Mouse (Mus musculus) limb, embryonic 13.5 days (tissue): ENCODE measurements around the gene Vipas39. TPM values are rescaled to one million over a fixed set of nuclear protein-coding genes. Genes with fewer than 3 reads are reported as not detected.
A peak's percentile ranks its signal among the peaks of the same experiment; 100 is the strongest.
"Not testable (repeated sequence)": the region's sequence is repeated elsewhere in the genome, so short reads cannot be mapped to it uniquely, and the experiment has no call there.

ENCODE experiments used
- ATAC-seq: fragments of 200-750 bp; cut with Nextera tagmentation; 2 replicates; pipeline ENCODE4 v1.8.0; 2017; ENCODE audit warnings: low read depth, moderate number of reproducible peaks, moderate TSS enrichment; ENCODE audit not compliant: low FRiP score
- H3K27ac ChIP-seq: fragments of 300-500 bp; sonication (generic); 2 replicates; pipeline ENCODE4 v1.5.1; 2015; ENCODE audit warnings: inconsistent platforms, mild to moderate bottlenecking, moderate library complexity
- H3K27me3 ChIP-seq: fragments of 300-500 bp; sonication (generic); 2 replicates; pipeline ENCODE4 v1.6.1; 2015; ENCODE audit warnings: mild to moderate bottlenecking, inconsistent platforms
- H3K36me3 ChIP-seq: fragments of 300-500 bp; sonication (generic); 2 replicates; pipeline ENCODE4 v1.6.1; 2015; ENCODE audit warnings: inconsistent platforms, mild to moderate bottlenecking, moderate library complexity
- H3K4me1 ChIP-seq: fragments of 300-500 bp; sonication (generic); 2 replicates; pipeline ENCODE4 v1.6.1; 2015; ENCODE audit warnings: inconsistent platforms
- H3K4me2 ChIP-seq: fragments of 300-500 bp; sonication (generic); replicated peaks from 2 replicates; pipeline ENCODE4 v1.6.1; 2015; ENCODE audit warnings: inconsistent platforms, mild to moderate bottlenecking, moderate library complexity
- H3K4me3 ChIP-seq: fragments of 300-500 bp; sonication (generic); 2 replicates; pipeline ENCODE4 v1.5.1; 2015; ENCODE audit warnings: moderate library complexity, mild to moderate bottlenecking, inconsistent platforms
- H3K9ac ChIP-seq: fragments of 300-500 bp; sonication (generic); 2 replicates; pipeline ENCODE4 v1.6.1; 2015; ENCODE audit warnings: mild to moderate bottlenecking, inconsistent platforms
- H3K9me3 ChIP-seq: fragments of 300-500 bp; sonication (generic); 2 replicates; pipeline ENCODE4 v1.6.1; 2016; ENCODE audit warnings: inconsistent platforms
- WGBS: fragments of 180-500 bp; shearing (Covaris S2); methylation state at CpG from one replicate; pipeline ENCODE4 v1.1.7; 2015; 5-methylcytosine and 5-hydroxymethylcytosine counted together
- polyA plus RNA-seq: library from polyadenylated mRNA; unstranded; fragments of >200 nt; fragmentation: Nextera tagmentation; extraction: Ambion mirVana; gene quantifications from 2 replicates; pipeline ENCODE4 v1.2.1, GENCODE M21; 2015

Vipas39 gene
- polyA plus RNA-seq, 1 experiment from 2014 or later, result 51.9 TPM

DNA sequence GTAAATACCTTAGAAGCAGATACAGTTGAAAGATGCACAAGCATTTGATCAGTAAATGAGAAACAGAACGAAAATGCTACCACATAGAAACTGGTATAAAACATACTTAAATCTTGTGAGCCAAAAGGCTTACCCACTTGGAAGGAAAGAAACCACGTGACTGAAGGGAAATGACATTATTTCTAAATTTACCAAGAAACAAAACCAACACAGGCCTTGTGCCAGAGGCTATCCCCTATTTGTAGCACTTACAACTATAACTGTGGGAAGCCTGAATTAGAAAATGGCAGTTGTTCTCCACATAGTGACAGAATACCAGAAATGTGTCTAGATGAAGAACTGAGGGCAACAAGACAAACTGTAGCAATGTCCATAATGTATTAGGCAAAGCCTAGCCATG lies 50.0 kb downstream of the Vipas39 start:
- Histone ChIP-seq H3K9ac (no peak overlapping the region), H3K9me3 (no peaks in the 10 kb centered on the region), H3K4me2 (no peak overlapping the region), H3K4me3 (no peak overlapping the region), H3K27ac (no peak overlapping the region), H3K36me3 (no peaks in the 10 kb centered on the region), H3K4me1 (0 out of 2 replicates have a peak, but pooled peaks cover 4% of the 10 kb centered on the region), H3K27me3 (no peaks in the 10 kb centered on the region)
- ATAC-seq, result no peak
- WGBS, result 70% methylated on average over 2 of the region's 2 CpGs

DNA sequence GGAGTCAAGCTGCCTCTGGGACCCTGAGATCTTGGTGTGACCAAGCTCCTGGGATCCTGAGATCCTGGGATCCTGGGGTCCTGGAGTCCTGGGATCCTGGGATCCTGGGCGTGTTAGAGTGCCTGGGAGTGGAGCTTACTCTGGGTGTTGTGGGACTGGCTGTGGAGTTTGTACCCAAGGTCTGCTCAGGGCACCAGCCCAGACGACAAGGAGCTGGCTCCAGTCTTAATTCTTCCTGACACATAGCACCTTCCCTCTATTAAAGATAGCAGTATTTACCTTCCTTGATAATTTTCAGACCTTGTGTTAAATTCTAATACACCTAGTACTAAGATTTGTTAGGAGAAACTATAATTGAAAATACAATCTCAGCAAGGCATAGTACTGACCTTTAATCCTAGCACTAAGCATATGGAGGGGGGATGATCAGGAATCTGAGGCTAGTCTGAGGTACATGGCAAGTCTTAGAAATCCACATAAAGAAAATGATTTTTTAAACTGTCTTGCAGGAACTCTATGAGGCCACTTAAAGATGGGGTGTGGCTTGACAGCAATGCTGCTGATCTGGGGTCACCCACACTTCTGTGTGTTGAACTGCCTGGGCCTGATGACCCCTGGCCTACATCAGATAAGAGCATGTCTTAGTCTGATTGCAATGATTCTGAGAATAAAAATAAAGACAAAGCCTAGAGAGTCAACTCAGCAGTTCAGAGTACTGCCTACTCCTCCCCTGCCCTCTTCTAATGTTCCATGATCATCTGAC lies 53.0 kb downstream of the Vipas39 start:
- no peak for ATAC-seq
- no peak overlapping the region for H3K4me3 ChIP-seq
- WGBS, result 59% methylated on average over 2 of the region's 2 CpGs

DNA sequence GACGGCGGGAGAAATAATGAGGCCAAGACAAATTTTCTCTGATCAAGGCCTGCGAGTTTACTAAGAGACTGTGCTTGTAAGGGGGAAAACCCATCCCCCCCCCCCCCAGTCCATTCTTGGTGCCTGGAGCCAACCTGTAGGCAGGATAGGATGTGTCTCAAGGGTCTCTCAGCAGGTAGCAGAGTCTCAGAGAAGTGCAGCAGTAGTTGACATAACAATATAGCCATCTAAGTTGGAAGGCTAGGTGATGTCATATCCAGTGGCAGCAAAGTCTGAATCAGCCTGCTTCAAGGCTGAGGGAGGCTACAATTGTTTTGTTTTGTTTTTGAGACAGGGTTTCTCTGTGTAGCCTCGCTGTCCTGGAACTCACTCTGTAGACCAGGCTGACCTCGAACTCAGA lies 60.3 kb downstream of the Vipas39 start:
- not testable (repeated sequence) for H3K9me3 ChIP-seq, H3K4me1 ChIP-seq, H3K27me3 ChIP-seq, H3K4me3 ChIP-seq, H3K4me2 ChIP-seq, H3K27ac ChIP-seq, ATAC-seq, H3K9ac ChIP-seq, H3K36me3 ChIP-seq
- WGBS, result 89% methylated on average over 5 of the region's 5 CpGs

More for the DNA sequence above, 53.0 kb downstream of the Vipas39 start:
- Histone ChIP-seq H3K9me3 (no peaks in the 10 kb centered on the region), H3K27me3 (no peaks in the 10 kb centered on the region), H3K27ac (no peak overlapping the region), H3K9ac (no peak overlapping the region), H3K36me3 (no peaks in the 10 kb centered on the region), H3K4me1 (no peaks in the 10 kb centered on the region), H3K4me2 (no peak overlapping the region)

DNA sequence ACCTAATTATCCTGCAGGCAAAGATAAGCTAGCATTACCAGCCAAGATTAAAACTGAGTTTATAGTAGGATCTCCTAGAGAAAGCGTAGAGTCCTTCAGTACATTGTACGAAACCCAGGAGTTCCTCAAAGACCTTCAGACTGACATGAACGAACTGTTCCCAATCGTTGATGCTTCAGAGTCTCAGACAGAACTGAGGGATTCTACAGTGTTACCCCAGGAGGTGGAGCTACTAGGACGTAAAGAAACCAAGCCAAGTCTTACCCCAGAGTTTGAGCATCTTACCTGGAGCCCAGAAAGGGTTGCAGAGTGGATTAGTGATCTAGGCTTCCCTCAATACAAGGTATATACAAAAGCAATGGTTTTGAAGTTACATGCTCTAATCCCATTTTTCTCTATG lies 64.4 kb downstream of the Vipas39 start:
- Histone ChIP-seq H3K9ac (no peak overlapping the region), H3K4me2 (no peak overlapping the region), H3K4me1 (peaks cover 22% of the 10 kb centered on the region), H3K36me3 (no peaks in the 10 kb centered on the region), H3K9me3 (no peaks in the 10 kb centered on the region), H3K27ac (no peak overlapping the region), H3K27me3 (0 out of 2 replicates have a peak, but pooled peaks cover 7% of the 10 kb centered on the region), H3K4me3 (no peak overlapping the region)
- no peak for ATAC-seq
- WGBS, result 67% methylated on average over 5 of the region's 5 CpGs

DNA sequence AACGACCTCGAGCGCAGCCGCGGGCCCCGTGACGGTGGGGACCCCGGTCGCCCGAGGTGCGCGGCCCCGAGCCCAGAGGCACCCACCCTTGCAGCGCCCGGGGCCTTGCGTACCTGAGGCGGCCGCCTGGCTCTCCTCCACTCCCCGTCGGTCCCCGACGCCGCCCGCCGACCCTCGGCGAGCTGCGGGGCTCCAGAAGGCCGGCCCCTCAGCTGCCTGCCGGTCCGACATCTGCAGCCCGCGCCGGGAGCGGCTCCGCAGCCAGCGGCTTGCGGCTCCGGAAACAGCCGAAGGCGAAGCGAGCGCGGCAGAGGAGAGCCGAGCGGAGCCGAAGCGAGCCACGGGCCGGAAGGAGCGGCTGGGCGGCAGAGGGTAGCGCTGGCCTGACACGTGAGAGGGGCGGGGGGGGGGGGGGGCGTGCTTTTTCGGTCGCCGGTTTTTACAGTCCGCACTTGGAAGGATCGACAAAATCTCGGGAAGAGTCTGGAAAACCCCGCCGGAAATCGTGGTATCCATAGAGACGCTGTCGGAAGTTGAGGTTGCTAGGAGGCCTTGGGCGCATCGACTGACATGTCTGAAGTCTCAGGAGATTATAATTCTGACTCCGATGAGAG lies 66.0 kb downstream of the Vipas39 start, which contains the start of gene Tmed8:
Tmed8 (minus strand) TSS at position 482 of the 614 bp plus-strand sequence.
- Histone ChIP-seq H3K4me1 (peaks cover 23% of the 10 kb centered on the region), H3K9me3 (no peaks in the 10 kb centered on the region), H3K4me3 (peak within 1 kb of the TSS; percentile 86), H3K4me2 (peak within 1 kb of the TSS; percentile 87), H3K9ac (peak within 1 kb of the TSS; percentile 88), H3K36me3 (no peaks in the 10 kb centered on the region), H3K27me3 (0 out of 2 replicates have a peak, but pooled peaks cover 7% of the 10 kb centered on the region), H3K27ac (peak within 1 kb of the TSS; percentile 58; the same call in 1 of the 2 replicates)
- ATAC-seq, result peak; percentile 95
- 0% methylated on average over 64 of the region's 70 CpGs for WGBS

DNA sequence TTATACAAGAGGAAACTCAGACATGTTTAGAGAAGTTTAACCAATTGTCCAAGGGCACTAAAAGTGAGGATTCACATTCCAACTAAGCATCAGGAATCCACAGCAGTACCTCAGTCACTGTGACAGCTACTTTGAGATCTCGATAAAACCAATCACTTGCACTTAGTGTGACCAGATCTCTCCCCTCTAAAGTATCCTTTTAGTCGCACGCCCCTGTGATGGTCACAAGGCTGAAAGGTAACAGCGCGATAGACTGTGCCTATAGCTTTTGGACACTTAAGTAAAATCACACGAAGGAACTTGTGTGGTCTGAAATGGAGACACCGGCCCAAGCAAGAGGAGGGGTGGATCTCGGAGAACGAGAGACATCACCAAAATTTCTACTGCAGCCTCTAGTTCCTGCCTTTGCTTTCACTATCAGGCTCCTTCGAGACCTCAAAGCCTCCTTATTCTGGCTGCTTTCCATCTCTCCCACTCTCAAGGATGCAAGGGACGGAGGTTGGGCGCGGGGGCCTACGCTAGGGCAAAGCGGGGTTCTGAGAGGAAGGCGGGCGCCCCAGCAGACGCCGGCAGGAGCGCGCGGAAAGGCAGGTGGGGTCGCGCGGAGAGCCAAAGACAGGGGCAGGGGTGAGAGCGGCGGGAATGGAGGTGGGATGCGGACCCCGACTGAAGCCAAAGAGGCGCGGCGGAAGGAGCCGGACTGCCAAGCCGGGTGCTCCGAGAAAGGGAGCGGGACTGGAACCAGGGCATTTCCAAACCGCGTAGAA lies 66.7 kb downstream of the Vipas39 start, which contains the start of gene Samd15:
Samd15 (plus strand) TSS at position 518 of the 767 bp plus-strand sequence.
- 0 out of 2 replicates have a peak, but pooled peaks cover 7% of the 10 kb centered on the region for H3K27me3 ChIP-seq
- H3K36me3 ChIP-seq, result no peaks in the 10 kb centered on the region
- peak within 1 kb of the TSS; percentile 87 for H3K4me2 ChIP-seq
- H3K27ac ChIP-seq, result peak within 1 kb of the TSS; percentile 58; the same call in 1 of the 2 replicates
- peak within 1 kb of the TSS; percentile 86 for H3K4me3 ChIP-seq
- under 1% methylated on average over 37 of the region's 38 CpGs for WGBS
- H3K4me1 ChIP-seq, result peaks cover 23% of the 10 kb centered on the region
- peak within 1 kb of the TSS; percentile 88 for H3K9ac ChIP-seq
- no peaks in the 10 kb centered on the region for H3K9me3 ChIP-seq
- ATAC-seq, result peak; percentile 20

DNA sequence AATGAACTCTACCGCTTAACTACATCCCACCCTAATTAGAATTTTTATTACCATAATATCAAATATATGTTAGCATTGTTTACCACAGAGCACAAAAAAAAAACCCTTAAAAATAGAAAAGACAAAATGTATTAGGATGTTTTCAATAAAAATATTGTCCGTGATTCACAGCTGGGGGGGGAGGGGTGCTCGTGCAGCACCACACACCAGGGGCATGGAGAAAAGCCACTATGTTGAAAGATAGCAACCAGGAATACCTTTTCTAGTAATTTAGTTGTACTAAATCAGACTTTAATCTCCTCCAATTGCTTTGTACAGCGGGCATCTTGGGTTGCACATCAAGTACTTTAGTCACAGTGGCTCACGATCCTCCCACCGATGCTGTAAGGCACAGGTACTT lies 67.3 kb downstream of the Vipas39 start:
- Histone ChIP-seq H3K4me3 (peak overlapping the region; percentile 86), H3K27me3 (0 out of 2 replicates have a peak, but pooled peaks cover 7% of the 10 kb centered on the region), H3K36me3 (no peaks in the 10 kb centered on the region), H3K4me1 (peaks cover 23% of the 10 kb centered on the region), H3K9me3 (no peaks in the 10 kb centered on the region), H3K4me2 (peak overlapping the region; percentile 87), H3K9ac (peak overlapping the region; percentile 88; the same call in 1 of the 2 replicates), H3K27ac (no peak overlapping the region)
- ATAC-seq, result no peak
- WGBS, result 43% methylated on average over 6 of the region's 6 CpGs

DNA sequence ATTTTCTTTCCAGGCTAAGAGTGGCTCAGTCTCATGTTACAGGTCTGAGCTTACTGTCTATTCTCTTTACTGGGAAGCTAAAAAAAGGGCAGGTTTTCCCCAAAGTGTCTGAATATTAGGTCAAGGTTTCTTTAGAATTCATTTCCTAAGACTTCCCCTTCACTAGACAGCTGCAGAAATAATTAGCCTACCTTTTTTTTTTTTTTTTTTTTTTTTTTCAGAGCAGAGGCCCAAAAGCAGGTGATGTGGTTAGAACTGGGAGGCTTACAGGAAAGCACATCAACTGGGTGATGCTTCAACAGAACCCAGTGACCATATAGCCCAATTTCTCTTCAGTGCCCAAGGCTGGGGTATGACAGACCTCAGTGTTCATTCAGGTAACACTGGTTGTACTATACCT lies 69.7 kb downstream of the Vipas39 start:
- Histone ChIP-seq H3K4me2 (no peak overlapping the region), H3K4me1 (peaks cover 23% of the 10 kb centered on the region), H3K9ac (no peak overlapping the region), H3K27me3 (0 out of 2 replicates have a peak, but pooled peaks cover 7% of the 10 kb centered on the region), H3K27ac (no peak overlapping the region), H3K36me3 (no peaks in the 10 kb centered on the region), H3K9me3 (no peaks in the 10 kb centered on the region), H3K4me3 (no peak overlapping the region)
- no peak for ATAC-seq

DNA sequence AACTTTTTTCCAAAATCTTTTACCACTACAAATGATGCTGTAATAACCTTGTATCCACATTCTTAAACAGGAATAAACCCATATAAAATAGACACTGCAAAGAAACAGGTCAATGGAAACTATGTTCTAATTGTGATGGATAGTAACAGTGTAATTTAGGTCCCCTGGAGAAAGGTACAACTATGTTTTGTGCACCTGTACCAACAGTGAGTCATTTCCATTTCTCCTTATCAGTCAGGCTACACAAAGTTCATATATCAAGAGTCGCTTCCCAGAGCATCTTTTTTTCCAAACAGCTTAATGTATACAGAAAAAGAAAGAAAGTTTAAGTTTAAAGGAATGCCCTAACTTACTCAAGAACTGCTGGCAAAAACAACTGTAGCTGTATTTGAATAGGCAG lies 71.0 kb downstream of the Vipas39 start:
- no peak overlapping the region for H3K27ac ChIP-seq
- H3K9me3 ChIP-seq, result no peaks in the 10 kb centered on the region
- 95% methylated on average over 1 of the region's 1 CpGs for WGBS
- H3K27me3 ChIP-seq, result no peaks in the 10 kb centered on the region
- no peaks in the 10 kb centered on the region for H3K36me3 ChIP-seq
- ATAC-seq, result no peak
- no peak overlapping the region for H3K4me3 ChIP-seq
- H3K9ac ChIP-seq, result no peak overlapping the region
- H3K4me1 ChIP-seq, result peaks cover 23% of the 10 kb centered on the region
- no peak overlapping the region for H3K4me2 ChIP-seq

DNA sequence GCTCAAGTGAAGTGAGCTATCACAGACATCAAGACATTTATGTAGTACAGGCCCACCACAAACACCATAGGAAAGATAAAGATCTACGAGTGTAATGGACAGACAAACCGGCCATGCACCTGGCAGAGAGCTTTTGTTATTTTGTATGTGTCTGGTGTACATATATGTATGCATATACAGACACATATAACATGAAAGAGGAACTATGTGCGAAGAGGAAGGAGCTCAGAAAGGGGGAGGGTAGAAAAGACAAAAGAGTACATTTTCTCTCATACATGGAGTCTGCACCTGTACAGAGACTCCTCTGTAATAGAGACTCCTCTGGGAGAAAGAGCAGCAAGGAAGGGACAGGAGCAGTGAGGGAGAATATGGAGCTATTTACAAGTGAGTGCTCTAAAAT lies 73.0 kb downstream of the Vipas39 start:
- ATAC-seq, result no peak
- H3K9me3 ChIP-seq, result no peaks in the 10 kb centered on the region
- H3K9ac ChIP-seq, result no peak overlapping the region
- no peak overlapping the region for H3K27ac ChIP-seq
- 88% methylated on average over 3 of the region's 3 CpGs for WGBS
- H3K4me2 ChIP-seq, result no peak overlapping the region
- no peaks in the 10 kb centered on the region for H3K36me3 ChIP-seq
- no peaks in the 10 kb centered on the region for H3K27me3 ChIP-seq
- H3K4me3 ChIP-seq, result no peak overlapping the region
- peaks cover 13% of the 10 kb centered on the region for H3K4me1 ChIP-seq
